Mouse (Mus musculus): ENCODE data around the gene Pla2g4c. TPM values are rescaled to one million over a fixed set of nuclear protein-coding genes. Genes with fewer than 3 reads are reported as not detected.

Gene Pla2g4c
- polyA plus RNA-seq, 1 experiment from 2014 or later = not detected

GRCm38 (mm10) chr7:13303372-13303771, 21.1 kb upstream of the Pla2g4c start:
- H3K27ac ChIP-seq = no peak overlapping the region
- H3K4me3 ChIP-seq (ENCODE audit: inconsistent target) = no peak overlapping the region
- H3K79me2 ChIP-seq (ENCODE audit: inconsistent target) = no peaks in the 10 kb centered on the region
- H3K36me3 ChIP-seq (ENCODE audit: inconsistent target) = peaks cover 10% of the 10 kb centered on the region; the same call in 1 of the 2 replicates

DNA sequence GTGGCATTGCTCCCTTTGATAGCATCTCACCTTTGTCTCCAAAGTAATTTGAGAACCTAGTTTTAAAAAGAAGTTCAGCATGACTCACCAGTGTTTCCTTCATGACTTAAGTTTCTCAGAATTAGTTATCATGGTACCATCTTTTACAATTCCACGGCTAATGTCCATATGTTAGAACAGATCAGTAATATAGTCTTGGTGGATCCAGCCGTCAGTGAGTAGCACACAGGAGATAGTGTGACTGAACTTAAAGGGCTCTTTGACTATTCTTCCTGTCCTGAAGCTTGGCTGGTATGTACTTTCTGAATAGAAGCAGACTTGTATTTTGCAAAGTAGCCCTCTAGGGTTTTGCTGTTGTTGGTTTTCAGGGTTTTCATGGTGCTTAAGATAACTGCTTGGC, 15.0 kb upstream of the Pla2g4c start:
- H3K79me2 ChIP-seq (ENCODE audit: inconsistent target) = no peaks in the 10 kb centered on the region
- 90% methylated on average over 2 of the region's 2 CpGs for WGBS (ENCODE audit: missing documents)
- no peak overlapping the region for H3K27ac ChIP-seq
- peaks cover 7% of the 10 kb centered on the region; the same call in 1 of the 2 replicates for H3K36me3 ChIP-seq (ENCODE audit: inconsistent target)
- no peak overlapping the region for H3K4me3 ChIP-seq (ENCODE audit: inconsistent target)

- no peak overlapping the region for H3K4me3 ChIP-seq (ENCODE audit: inconsistent target)
- H3K27ac ChIP-seq = no peak overlapping the region
- H3K79me2 ChIP-seq (ENCODE audit: inconsistent target) = no peaks in the 10 kb centered on the region
- peaks cover 7% of the 10 kb centered on the region; the same call in 1 of the 2 replicates for H3K36me3 ChIP-seq (ENCODE audit: inconsistent target)
- 98% methylated on average over 6 of the region's 6 CpGs for WGBS (ENCODE audit: missing documents)
Measured at GRCm38 (mm10) chr7:13310493-13311199, 13.8 kb upstream of the Pla2g4c start.

DNA sequence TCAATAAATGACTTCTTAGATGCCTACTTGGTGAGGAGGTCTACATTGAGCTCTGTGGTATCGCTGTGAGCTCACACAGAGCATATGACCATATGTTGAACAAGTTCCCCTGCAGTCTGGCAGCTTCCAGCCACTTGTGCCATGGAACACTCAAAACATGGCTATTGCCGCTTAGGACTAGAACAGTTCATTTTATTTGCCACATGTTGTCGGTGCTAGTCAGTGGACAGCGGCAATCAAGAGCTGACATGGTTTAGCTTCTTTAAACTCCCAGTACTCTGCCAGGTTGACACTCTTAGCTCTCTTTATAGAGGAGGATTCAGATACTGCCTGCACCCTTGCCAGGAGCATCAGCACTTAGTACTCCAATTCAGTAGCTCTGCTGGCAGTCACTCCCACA, 13.1 kb upstream of the Pla2g4c start:
- WGBS (ENCODE audit: missing documents) = 97% methylated on average over 4 of the region's 4 CpGs
- no peaks in the 10 kb centered on the region for H3K79me2 ChIP-seq (ENCODE audit: inconsistent target)
- no peak overlapping the region for H3K27ac ChIP-seq
- H3K36me3 ChIP-seq (ENCODE audit: inconsistent target) = peaks cover under 1% of the 10 kb centered on the region; the same call in 1 of the 2 replicates
- H3K4me3 ChIP-seq (ENCODE audit: inconsistent target) = no peak overlapping the region

DNA sequence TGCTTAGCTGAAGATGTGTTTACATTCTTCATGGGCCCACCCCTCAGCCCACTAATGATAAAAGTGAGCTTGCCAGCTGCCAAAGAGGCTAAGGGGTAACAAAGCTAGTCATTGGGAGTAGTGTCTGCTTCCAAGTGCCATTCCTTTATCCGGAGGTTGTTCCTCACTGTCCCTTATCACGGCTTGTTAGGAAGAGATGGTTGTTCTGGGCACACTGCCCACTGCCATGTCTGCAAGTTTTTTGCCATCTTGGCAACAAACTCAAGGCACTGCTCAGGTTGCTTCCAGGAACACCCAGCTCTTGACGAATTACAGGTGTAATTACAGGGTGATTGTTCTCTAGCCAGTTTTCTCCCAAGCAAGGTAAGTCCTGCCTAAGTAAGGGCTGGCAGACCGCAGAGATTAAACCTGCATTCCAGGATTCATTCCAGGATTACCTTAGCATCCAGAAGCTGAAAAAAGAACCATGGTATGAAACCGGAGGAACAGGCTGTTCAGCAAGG, 10.3 kb upstream of the Pla2g4c start:
- H3K36me3 ChIP-seq (ENCODE audit: inconsistent target) = no peaks in the 10 kb centered on the region
- H3K79me2 ChIP-seq (ENCODE audit: inconsistent target) = no peaks in the 10 kb centered on the region
- 95% methylated on average over 5 of the region's 5 CpGs for WGBS (ENCODE audit: missing documents)
- no peak overlapping the region for H3K27ac ChIP-seq
- H3K4me3 ChIP-seq (ENCODE audit: inconsistent target) = no peak overlapping the region

- Histone ChIP-seq H3K4me3 (ENCODE audit: inconsistent target) (no peak overlapping the region), H3K27ac (no peak overlapping the region), H3K79me2 (ENCODE audit: inconsistent target) (no peaks in the 10 kb centered on the region), H3K36me3 (ENCODE audit: inconsistent target) (no peaks in the 10 kb centered on the region)
- WGBS (ENCODE audit: missing documents) = 30% methylated on average over 3 of the region's 3 CpGs
Measured at GRCm38 (mm10) chr7:13321424-13321823, 3.0 kb upstream of the Pla2g4c start.

GRCm38 (mm10) chr7:13330575-13330974, 6.1 kb downstream of the Pla2g4c start:
- Histone ChIP-seq H3K27ac (no peak overlapping the region), H3K79me2 (ENCODE audit: inconsistent target) (no peaks in the 10 kb centered on the region), H3K4me3 (ENCODE audit: inconsistent target) (no peak overlapping the region), H3K36me3 (ENCODE audit: inconsistent target) (no peaks in the 10 kb centered on the region)
- WGBS (ENCODE audit: missing documents) = 94% methylated on average over 2 of the region's 2 CpGs

DNA sequence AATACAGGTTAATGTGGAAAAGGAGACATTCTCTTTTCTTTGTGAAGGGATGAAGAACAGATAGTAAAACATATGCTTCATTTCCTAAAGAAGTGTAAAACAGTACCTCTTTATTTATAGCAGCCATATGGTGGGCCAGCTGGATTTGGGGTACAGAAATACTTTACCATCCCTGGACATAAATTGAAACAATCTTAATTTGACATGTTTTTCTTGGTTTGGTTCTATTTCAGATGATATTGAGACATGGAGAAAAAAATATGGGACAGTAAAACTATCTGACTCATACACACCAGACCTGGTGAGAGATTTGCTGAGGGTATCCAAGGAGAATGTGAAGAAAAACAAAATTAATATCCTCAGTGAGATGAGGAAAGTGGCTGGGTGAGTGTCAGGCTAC, 31.5 kb downstream of the Pla2g4c start:
- no peaks in the 10 kb centered on the region for H3K79me2 ChIP-seq (ENCODE audit: inconsistent target)
- no peak overlapping the region for H3K27ac ChIP-seq
- H3K4me3 ChIP-seq (ENCODE audit: inconsistent target) = no peak overlapping the region
- no peaks in the 10 kb centered on the region for H3K36me3 ChIP-seq (ENCODE audit: inconsistent target)

GRCm38 (mm10) chr7:13380588-13380987, 56.1 kb downstream of the Pla2g4c start:
- no peaks in the 10 kb centered on the region for H3K79me2 ChIP-seq (ENCODE audit: inconsistent target)
- H3K4me3 ChIP-seq (ENCODE audit: inconsistent target) = no peak overlapping the region
- H3K36me3 ChIP-seq (ENCODE audit: inconsistent target) = no peaks in the 10 kb centered on the region
- no peak overlapping the region for H3K27ac ChIP-seq
- WGBS (ENCODE audit: missing documents) = 87% methylated on average over 2 of the region's 2 CpGs

- Histone ChIP-seq H3K27ac (no peak within 1 kb of the TSS), H3K79me2 (ENCODE audit: inconsistent target) (no peaks in the 10 kb centered on the region), H3K36me3 (ENCODE audit: inconsistent target) (no peaks in the 10 kb centered on the region), H3K4me3 (ENCODE audit: inconsistent target) (no peak within 1 kb of the TSS)
- 75% methylated on average over 1 of the region's 1 CpGs for WGBS (ENCODE audit: missing documents)
Measured at GRCm38 (mm10) chr7:13397832-13398231, 73.4 kb downstream of the Pla2g4c start, which contains the start of gene Cabp5. Gene Cabp5 (plus strand): TSS chr7:13398132.

Other genes starting within 250 kb of the Pla2g4c start
- not detected in 3 replicates for gene Vmn1r85, start 229.5 kb upstream of the Pla2g4c start, polyA plus RNA-seq (2018)
- not detected in 3 replicates for gene Vmn1r86, start 204.7 kb upstream of the Pla2g4c start, polyA plus RNA-seq (2018)
- gene Vmn1r87, start 184.5 kb upstream of the Pla2g4c start, polyA plus RNA-seq (2018) = not detected in 3 replicates
- gene Vmn1r88, start 165.1 kb upstream of the Pla2g4c start, polyA plus RNA-seq (2018) = not detected in 3 replicates
- gene Vmn1r89, start 111.6 kb upstream of the Pla2g4c start, polyA plus RNA-seq (2018) = not detected in 3 replicates
- gene Lig1, start 47.4 kb upstream of the Pla2g4c start, polyA plus RNA-seq (2018) = 5.4 to 37.3 TPM (median 35.3 TPM) in 3 replicates
- gene Zswim9, start 45.9 kb upstream of the Pla2g4c start, polyA plus RNA-seq (2018) = 2.6 to 4.6 TPM (median 4.1 TPM) in 3 replicates
- not detected in 3 replicates for gene Cabp5, start 73.5 kb downstream of the Pla2g4c start, polyA plus RNA-seq (2018)
- not detected in 3 replicates for gene Bsph1, start 126.2 kb downstream of the Pla2g4c start, polyA plus RNA-seq (2018)
- not detected in 3 replicates for gene Bsph2, start 246.4 kb downstream of the Pla2g4c start, polyA plus RNA-seq (2018)